Mouse (Mus musculus) kidney, embryonic 16.5 days (tissue): ENCODE measurements at regions not wholly inside any gene's neighbourhood (a gene's known extent, or its start where the extent isn't known, plus 50 kb on each side); places are given as distances from the start of the nearest gene placed in this dataset.

Experiments used
- ATAC-seq: fragments of 200-750 bp; cut with Nextera tagmentation; 2 replicates; pipeline ENCODE4 v1.8.0; 2017; ENCODE audit warnings: moderate TSS enrichment; ENCODE audit not compliant: low FRiP score, low TSS enrichment
- H3K27ac ChIP-seq: fragments of 300-500 bp; sonication (generic); 2 replicates; pipeline ENCODE4 v1.5.1; 2014; ENCODE audit warnings: low read length
- H3K27me3 ChIP-seq: fragments of 300-500 bp; sonication (generic); 2 replicates; pipeline ENCODE4 v1.6.1; 2014; ENCODE audit warnings: low read length, control low read depth, mixed read lengths; ENCODE audit not compliant: insufficient read depth
- H3K36me3 ChIP-seq: fragments of 300-500 bp; sonication (generic); 2 replicates; pipeline ENCODE4 v1.6.1; 2014; ENCODE audit warnings: low read length, control low read depth, mixed read lengths; ENCODE audit not compliant: insufficient read depth
- H3K4me1 ChIP-seq: fragments of 300-500 bp; sonication (generic); 2 replicates; pipeline ENCODE4 v1.6.1; 2014; ENCODE audit warnings: low read length, control low read depth, mixed read lengths; ENCODE audit not compliant: insufficient read depth
- H3K4me2 ChIP-seq: fragments of 300-500 bp; sonication (generic); replicated peaks from 2 replicates; pipeline ENCODE4 v1.6.1; 2014; ENCODE audit warnings: low read depth, low read length
- H3K4me3 ChIP-seq: fragments of 300-500 bp; sonication (generic); 2 replicates; pipeline ENCODE4 v1.5.1; 2014; ENCODE audit warnings: mild to moderate bottlenecking, low read length
- H3K9ac ChIP-seq: fragments of 300-500 bp; sonication (generic); replicated peaks from 2 replicates; pipeline ENCODE4 v1.6.1; 2014; ENCODE audit warnings: low read length
- H3K9me3 ChIP-seq: fragments of 300-500 bp; sonication (generic); 2 replicates; pipeline ENCODE4 v1.6.1; 2016; ENCODE audit warnings: low read length, control low read depth
- WGBS: fragments of 180-500 bp; shearing (Covaris S2); extraction: QIAGEN DNeasy Blood & Tissue Kit; methylation state at CpG from one replicate; pipeline ENCODE4 v1.1.7; 2014; 5-methylcytosine and 5-hydroxymethylcytosine counted together

GRCm38 (mm10) chr3:19747361-19747760 is 118.9 kb upstream of the 1700064H15Rik start:
- ATAC-seq: no peak
- H3K4me2 ChIP-seq: no peak overlapping the region
- H3K36me3 ChIP-seq: no peaks in the 10 kb centered on the region
- no peaks in the 10 kb centered on the region for H3K4me1 ChIP-seq
- no peak overlapping the region for H3K4me3 ChIP-seq
- WGBS: 86% methylated on average over 4 of the region's 4 CpGs
- H3K27ac ChIP-seq: no peak overlapping the region
- no peak overlapping the region for H3K9ac ChIP-seq
- no peaks in the 10 kb centered on the region for H3K9me3 ChIP-seq
- no peaks in the 10 kb centered on the region for H3K27me3 ChIP-seq

DNA sequence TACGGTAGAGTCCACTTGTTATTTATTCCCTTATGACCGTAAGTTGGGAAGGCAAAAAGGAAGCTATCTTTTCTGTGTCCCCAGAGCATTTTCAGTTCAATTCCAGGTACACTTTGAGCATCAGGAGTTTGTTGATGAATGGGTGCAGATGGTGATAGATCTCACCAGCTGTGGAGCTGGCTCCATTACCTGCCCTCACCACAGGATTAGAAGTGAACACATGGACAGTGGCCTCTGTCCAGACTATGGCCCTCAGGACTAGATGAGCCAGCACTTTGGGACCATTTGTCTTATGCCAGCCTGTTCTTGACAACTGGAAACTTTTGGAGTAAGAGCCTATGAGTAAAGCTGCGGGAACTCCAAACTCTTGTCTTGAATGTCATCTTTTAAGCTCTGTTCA is 123.5 kb upstream of the 1700064H15Rik start:
- WGBS: 91% methylated on average over 3 of the region's 3 CpGs
- Histone ChIP-seq H3K4me3 (no peak overlapping the region), H3K4me1 (no peaks in the 10 kb centered on the region), H3K9ac (no peak overlapping the region), H3K27me3 (no peaks in the 10 kb centered on the region), H3K27ac (no peak overlapping the region), H3K36me3 (no peaks in the 10 kb centered on the region), H3K4me2 (no peak overlapping the region), H3K9me3 (no peaks in the 10 kb centered on the region)
- ATAC-seq: no peak

DNA sequence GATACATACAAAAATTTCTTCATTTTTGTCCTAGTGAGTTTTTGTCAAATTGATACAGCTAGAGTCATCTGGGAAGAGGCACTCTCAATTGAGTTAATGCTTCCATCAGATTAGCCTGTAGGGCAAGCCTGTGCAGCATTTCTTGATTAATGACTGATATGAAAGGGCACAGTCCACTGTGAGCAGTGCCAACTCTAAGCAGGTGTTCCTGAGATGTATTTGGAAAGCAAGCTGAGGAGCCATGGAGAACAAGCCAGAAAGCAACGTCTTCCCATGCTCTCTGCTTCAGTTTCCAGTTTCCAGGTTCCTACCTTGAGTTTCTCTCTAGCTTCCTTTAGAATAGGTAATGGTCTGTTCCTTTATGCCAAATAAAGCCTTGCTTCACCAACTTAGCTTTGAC is 125.5 kb upstream of the 1700064H15Rik start:
- Histone ChIP-seq H3K9me3 (no peaks in the 10 kb centered on the region), H3K27me3 (no peaks in the 10 kb centered on the region), H3K4me3 (no peak overlapping the region), H3K9ac (no peak overlapping the region), H3K36me3 (no peaks in the 10 kb centered on the region), H3K27ac (no peak overlapping the region), H3K4me1 (no peaks in the 10 kb centered on the region), H3K4me2 (no peak overlapping the region)
- ATAC-seq: no peak
- WGBS: 81% methylated on average over 1 of the region's 1 CpGs

DNA sequence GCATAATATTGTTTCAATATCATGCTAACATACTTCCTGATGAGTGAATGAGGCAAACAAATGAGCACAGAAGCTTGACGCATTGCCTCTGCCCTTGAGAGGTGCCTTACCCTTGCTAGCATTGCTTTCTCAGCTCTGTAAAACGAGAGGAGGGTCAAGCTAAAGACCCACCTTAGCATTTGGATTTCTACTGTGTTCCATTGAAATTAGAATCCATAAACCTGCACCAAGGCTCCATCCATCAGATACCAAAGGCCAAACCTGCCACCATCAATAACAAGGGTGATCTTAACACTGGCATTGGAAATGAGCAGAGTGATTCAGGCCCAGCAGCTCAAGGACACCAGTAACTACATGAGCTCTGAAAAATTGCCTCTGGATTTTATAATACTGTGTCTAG is 126.2 kb upstream of the 1700064H15Rik start:
- H3K4me3 ChIP-seq: no peak overlapping the region
- WGBS: 66% methylated on average over 2 of the region's 2 CpGs
- no peak overlapping the region for H3K9ac ChIP-seq
- ATAC-seq: no peak
- no peaks in the 10 kb centered on the region for H3K4me1 ChIP-seq
- no peaks in the 10 kb centered on the region for H3K27me3 ChIP-seq
- no peaks in the 10 kb centered on the region for H3K9me3 ChIP-seq
- no peaks in the 10 kb centered on the region for H3K36me3 ChIP-seq
- no peak overlapping the region for H3K4me2 ChIP-seq
- H3K27ac ChIP-seq: no peak overlapping the region

DNA sequence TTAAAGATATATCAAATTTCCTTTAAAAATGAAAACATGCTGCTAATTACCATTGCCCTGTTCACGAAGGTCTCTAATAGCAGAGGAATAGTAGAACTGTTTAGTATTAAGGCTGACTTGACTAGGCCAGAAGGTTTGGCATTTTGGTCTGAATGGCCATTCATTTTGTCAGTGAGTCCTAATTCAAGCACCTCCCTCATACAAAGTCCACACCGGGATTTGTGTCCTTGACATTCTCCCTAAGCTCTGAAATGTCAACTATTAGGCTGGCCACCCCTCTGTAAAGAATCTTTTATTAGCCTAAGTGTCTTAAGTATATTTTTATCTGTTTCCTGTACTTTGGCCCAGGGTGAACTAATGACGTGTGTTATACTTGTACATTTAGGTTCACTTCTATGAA is 126.7 kb upstream of the 1700064H15Rik start:
- no peak overlapping the region for H3K9ac ChIP-seq
- ATAC-seq: no peak
- 68% methylated on average over 3 of the region's 3 CpGs for WGBS

GRCm38 (mm10) chr3:19798543-19799106 is 158.2 kb upstream of the Cp start:
- Histone ChIP-seq H3K9ac (no peak overlapping the region), H3K4me2 (no peak overlapping the region)
- 86% methylated on average over 1 of the region's 1 CpGs for WGBS

More for the DNA sequence above, 126.7 kb upstream of the 1700064H15Rik start:
- Histone ChIP-seq H3K27ac (no peak overlapping the region), H3K4me1 (no peaks in the 10 kb centered on the region), H3K36me3 (no peaks in the 10 kb centered on the region), H3K9me3 (no peaks in the 10 kb centered on the region), H3K27me3 (no peaks in the 10 kb centered on the region), H3K4me2 (no peak overlapping the region), H3K4me3 (no peak overlapping the region)

GRCm38 (mm10) chr3:19810034-19810433 is 146.8 kb upstream of the Cp start:
- Histone ChIP-seq H3K27ac (no peak overlapping the region), H3K4me2 (no peak overlapping the region), H3K36me3 (no peaks in the 10 kb centered on the region), H3K27me3 (no peaks in the 10 kb centered on the region), H3K9ac (no peak overlapping the region), H3K9me3 (no peaks in the 10 kb centered on the region), H3K4me1 (no peaks in the 10 kb centered on the region), H3K4me3 (no peak overlapping the region)
- WGBS: 56% methylated on average over 3 of the region's 3 CpGs
- no peak for ATAC-seq

More at GRCm38 (mm10) chr3:19798543-19799106, 158.2 kb upstream of the Cp start:
- Histone ChIP-seq H3K27me3 (no peaks in the 10 kb centered on the region), H3K4me3 (no peak overlapping the region), H3K4me1 (no peaks in the 10 kb centered on the region), H3K36me3 (no peaks in the 10 kb centered on the region), H3K27ac (no peak overlapping the region), H3K9me3 (no peaks in the 10 kb centered on the region)
- no peak for ATAC-seq

GRCm38 (mm10) chr3:19824904-19825303 is 131.9 kb upstream of the Cp start:
- Histone ChIP-seq H3K4me2 (no peak overlapping the region), H3K27ac (no peak overlapping the region), H3K9ac (no peak overlapping the region), H3K9me3 (no peaks in the 10 kb centered on the region), H3K27me3 (no peaks in the 10 kb centered on the region), H3K4me3 (no peak overlapping the region), H3K4me1 (no peaks in the 10 kb centered on the region), H3K36me3 (no peaks in the 10 kb centered on the region)
- 95% methylated on average over 1 of the region's 1 CpGs for WGBS
- ATAC-seq: no peak

DNA sequence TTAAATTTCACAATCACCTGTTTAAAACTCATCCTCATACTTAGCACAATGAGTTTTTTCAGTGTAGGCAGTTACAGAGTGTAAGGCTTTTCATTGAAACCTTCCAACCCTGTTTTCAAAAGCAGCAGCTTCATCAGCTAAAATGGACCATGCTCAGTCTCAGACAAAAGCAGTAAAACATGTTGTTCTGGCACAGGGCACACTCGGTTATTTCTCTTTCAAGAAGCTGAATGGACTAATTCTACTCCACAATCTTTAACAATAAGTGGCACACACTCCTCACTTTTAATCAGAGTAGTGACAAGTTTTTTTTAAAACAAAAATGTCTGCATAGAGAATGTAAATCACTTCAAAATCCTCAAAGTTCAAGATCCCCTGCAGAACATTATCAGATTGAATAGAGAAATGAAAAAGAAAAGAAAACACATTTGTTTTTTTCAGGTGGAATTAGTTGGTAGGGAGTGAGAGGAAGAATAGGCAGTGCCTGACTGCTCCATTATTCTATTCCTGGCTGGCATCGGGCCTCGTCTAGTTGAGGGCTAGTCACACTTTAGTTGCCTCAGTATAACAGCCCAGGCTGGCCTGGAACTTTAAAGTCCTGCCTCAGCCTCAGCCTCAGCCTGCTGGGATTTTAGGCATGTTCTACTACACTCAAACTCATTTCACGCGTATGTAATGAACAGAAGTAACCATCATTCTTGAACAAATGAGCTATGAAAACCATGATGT is 128.2 kb upstream of the Cp start:
- no peak overlapping the region for H3K27ac ChIP-seq
- no peak for ATAC-seq
- no peaks in the 10 kb centered on the region for H3K4me1 ChIP-seq
- H3K9me3 ChIP-seq: no peaks in the 10 kb centered on the region
- no peak overlapping the region for H3K4me2 ChIP-seq
- H3K9ac ChIP-seq: no peak overlapping the region
- no peaks in the 10 kb centered on the region for H3K27me3 ChIP-seq
- WGBS: 77% methylated on average over 5 of the region's 5 CpGs
- H3K36me3 ChIP-seq: no peaks in the 10 kb centered on the region
- H3K4me3 ChIP-seq: no peak overlapping the region

DNA sequence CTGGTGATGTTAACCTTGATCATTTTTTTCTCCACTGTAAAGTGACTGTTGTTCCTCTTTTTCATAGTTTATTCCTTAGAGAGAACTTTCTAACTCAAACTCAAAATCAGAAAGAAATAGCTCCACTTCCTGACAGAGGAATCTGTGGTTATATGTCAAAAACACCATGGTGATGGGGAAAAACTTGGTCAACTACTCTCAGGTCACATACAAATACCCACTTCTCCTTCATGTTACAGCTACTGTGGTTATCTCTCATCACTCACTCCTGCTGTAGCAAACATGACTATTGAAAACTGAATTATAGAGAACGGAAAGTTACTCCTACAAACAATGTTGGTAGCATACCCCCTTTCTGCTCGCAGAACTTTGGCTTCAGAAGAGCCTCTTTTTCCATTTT is 127.1 kb upstream of the Cp start:
- Histone ChIP-seq H3K4me2 (no peak overlapping the region), H3K9ac (no peak overlapping the region), H3K27ac (no peak overlapping the region), H3K27me3 (no peaks in the 10 kb centered on the region), H3K4me1 (no peaks in the 10 kb centered on the region), H3K36me3 (no peaks in the 10 kb centered on the region), H3K4me3 (no peak overlapping the region), H3K9me3 (no peaks in the 10 kb centered on the region)
- no peak for ATAC-seq
- WGBS: 93% methylated on average over 2 of the region's 2 CpGs
